Mouse (Mus musculus) testis, postnatal 10 days (tissue): ENCODE results near the gene Tex36.

Source experiments
- DNase-seq: peaks from one replicate; pipeline ENCODE4 v3.0.0; 2021; ENCODE audit warnings: low spot score

The Tex36 gene

GRCm38 (mm10) chr7:133602058-133602457 is at the start of gene Tex36:
Gene Tex36, minus strand, starts transcription at chr7:133602158.
- no peak for DNase-seq

DNA sequence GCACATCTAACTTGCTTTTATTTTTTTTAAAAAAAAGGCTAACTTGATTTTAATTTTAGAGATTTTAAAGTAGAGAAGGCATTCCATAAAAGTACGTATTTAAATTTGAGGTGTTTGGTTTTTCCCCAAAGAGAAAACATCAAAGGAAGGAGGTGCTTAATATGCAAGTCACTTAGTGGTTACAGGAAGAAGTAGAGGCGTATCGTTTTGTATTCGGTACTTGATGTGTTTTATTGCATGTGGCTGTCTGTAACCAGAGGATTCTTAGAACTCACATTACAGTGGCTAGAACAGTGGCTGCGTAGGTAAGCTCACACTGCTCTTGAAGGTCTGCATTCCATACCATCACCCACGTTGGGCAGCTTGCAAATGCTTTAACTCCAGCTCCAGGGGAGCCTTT is 43.8 kb upstream of the Tex36 start:
- DNase-seq, result no peak

DNA sequence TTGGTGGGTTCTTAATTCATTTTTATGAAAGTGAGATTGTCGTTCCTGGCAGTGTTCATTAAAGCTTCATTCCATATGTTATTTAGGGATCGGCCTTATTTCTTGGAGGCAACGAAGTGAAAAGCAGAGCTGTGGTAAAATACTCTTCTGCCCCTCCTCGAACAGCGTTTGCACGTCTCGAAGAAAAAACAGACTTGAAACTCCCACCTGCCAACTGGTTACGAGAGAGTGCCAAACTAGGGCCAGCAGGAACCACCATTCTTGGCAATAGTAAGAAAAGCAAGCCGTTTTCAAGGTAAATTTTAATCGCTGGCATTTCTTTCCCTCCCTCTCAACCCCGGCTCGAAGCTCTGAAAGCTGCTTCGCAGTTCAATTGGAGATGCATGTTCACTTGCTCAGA is 36.9 kb upstream of the Tex36 start:
- DNase-seq, result no peak

- DNase-seq, result no peak
These were observed 36.3 kb upstream of the Tex36 start for GRCm38 (mm10) chr7:133638306-133638705.

DNA sequence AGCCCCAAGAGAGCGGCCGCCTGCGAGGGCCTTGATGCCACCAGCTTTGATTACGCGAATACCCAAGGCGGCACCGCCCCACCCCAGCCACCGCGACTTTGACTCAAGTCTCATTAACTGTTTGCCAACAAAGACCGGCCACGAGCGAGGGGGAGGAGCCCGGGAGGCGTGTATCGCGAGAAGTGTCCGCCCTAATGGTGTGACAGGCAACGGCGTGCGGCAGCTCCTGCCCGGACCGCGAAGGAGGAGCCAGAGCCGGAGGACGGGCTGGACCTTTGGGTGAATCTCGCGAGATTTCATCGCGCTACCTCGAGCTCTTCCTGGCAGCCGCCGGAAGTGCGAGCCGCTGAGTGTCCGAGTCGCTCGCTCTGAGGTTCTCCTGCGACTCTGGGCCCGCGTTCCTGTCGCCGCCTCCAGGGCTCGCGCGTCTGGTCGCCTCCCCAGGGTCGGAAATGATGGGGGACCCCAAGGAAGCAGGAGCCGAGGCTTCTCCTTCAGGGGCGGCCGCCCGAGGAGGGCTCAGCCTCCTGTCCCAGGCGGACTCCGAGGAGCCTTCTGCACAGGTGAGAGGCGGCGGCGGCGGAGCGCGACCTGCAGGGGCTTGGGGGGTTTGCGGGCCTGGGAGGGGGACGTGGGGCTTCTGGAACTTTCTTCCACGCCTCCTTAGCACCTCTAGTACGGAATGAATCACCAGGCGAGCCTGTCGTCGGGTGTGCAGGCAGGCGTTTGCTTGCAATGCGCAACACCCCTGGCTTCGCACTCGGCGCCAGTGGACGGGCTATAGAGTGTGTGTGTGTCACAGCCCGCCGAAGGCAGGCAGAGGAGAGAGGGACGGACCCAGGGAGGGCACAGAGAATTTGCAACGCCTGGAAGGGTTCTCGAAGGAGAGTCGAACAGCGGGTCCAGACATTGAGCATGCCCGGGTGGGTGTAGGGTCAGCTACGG is 35.7 kb upstream of the Tex36 start, which contains the start of gene Edrf1:
TSS of gene Edrf1 (plus strand) at position 183 of the 945 bp plus-strand sequence.
- peak; percentile 98 for DNase-seq

- DNase-seq, result peak; percentile 95
These were observed 34.9 kb upstream of the Tex36 start for GRCm38 (mm10) chr7:133636738-133637352.

- DNase-seq, result no peak
These were observed 33.1 kb upstream of the Tex36 start for GRCm38 (mm10) chr7:133634932-133635650.

GRCm38 (mm10) chr7:133632476-133632875 is 30.5 kb upstream of the Tex36 start:
- peak; percentile 80 for DNase-seq

GRCm38 (mm10) chr7:133630821-133631220 is 28.9 kb upstream of the Tex36 start:
- DNase-seq, result no peak

DNA sequence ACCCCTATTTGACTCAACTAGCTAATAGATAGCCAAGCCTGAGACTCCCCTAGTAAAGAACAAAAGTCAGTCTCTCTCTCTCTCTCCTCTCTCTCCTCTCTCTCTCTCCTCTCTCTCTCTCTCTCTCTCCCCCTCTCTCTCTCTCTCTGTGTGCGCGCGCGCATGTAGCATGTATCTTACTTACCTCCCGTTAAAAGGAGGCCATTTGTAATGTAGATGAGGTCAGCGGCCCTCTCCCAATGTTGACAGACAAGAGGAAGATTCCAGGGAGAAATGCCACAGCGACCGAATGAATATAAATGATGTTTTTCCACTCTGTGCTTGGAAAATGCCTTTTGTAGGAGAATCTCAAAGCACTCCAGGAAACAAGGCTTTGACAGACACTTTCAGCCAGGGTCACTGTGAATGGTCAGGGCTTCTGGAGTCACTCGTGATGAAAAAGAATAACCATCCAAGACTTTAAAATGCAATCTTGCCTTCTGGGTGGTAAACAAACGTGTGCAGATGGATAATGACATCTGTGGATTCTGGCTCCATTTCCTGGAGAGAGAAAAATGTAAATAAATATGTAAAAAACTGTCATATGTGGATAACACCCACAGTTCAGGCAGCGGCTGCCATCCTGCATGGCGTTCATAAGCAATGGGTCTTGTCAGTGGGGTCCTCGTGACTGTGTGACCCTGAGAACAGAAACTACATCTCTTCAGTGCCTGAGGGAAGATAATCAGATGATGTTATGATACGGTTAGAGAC is 25.4 kb upstream of the Tex36 start:
- DNase-seq, result no peak

DNA sequence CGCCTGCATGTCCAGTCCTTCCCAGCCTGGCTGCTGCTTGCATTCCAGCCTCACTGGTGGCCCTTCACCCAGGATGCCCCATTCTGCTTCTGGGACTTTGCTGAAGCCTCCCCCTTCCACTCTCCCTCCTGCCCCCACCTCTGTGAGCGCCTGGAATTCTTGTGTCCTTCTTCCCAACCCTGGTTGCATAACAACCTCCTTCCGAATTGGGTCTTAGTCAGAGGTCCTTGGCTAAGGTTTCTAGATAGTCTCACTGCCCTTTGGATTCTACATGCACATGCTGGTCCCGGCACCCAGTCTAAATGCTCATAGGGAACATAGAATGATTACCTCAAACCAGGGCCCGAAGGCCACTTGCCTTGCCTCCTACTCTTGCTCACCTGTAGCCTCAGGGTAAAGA is 21.3 kb upstream of the Tex36 start:
- no peak for DNase-seq

DNA sequence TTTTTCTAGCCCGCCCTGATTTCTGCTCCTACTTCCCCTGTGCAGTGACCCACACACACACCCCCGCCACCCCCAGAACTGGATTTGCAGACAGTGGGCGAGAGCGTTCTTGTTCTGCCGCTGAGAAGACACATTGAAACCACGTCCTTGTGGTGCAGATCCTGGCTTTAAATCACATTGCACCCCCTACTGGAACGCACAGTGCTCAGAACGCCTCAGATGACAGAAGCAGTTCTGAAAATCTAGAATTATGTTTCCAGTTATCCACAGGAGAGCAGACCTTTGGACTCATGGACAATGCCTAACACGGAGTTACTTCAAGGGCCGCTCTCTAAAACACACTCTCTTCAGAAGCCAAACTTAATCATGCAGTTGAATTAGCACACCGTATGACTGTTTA is 18.8 kb upstream of the Tex36 start:
- no peak for DNase-seq

- DNase-seq, result no peak
These were observed 11.0 kb upstream of the Tex36 start for GRCm38 (mm10) chr7:133612981-133613380.

- DNase-seq, result no peak
These were observed 7.6 kb upstream of the Tex36 start for GRCm38 (mm10) chr7:133609585-133609984.

GRCm38 (mm10) chr7:133608631-133609340 is 6.8 kb upstream of the Tex36 start:
- DNase-seq, result no peak

- no peak for DNase-seq
These were observed 6.1 kb upstream of the Tex36 start for GRCm38 (mm10) chr7:133607883-133608575.

GRCm38 (mm10) chr7:133607331-133607730 is 5.4 kb upstream of the Tex36 start:
- no peak for DNase-seq

GRCm38 (mm10) chr7:133604427-133605081 is 2.6 kb upstream of the Tex36 start:
- DNase-seq, result no peak

- DNase-seq, result no peak
These were observed 1.2 kb upstream of the Tex36 start for GRCm38 (mm10) chr7:133603156-133603555.

DNA sequence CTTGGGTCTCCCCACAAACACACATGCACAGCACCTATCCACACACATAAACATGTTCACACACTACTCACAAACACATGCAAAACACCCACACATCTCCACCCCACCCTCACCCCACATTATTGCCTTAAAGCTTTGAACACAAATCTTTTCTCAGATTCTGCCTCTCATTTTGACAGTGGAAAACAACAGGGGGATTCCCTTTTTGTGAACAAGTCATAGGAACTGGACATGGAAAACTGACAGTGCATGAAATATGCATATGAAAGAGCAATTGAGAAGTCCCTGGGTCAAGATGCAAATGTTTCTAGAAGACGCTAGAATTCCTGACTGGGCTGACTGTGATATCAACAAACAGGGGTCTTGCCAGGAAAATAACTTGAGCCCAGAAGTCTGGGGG is 1.4 kb downstream of the Tex36 start:
- no peak for DNase-seq
